ENCODE assay signal across 10 mouse cellular contexts in genomic region chr19:38423884-38424283, GRCm38 (mm10). TPM values are rescaled to one million over a fixed set of nuclear protein-coding genes. Genes with fewer than 3 reads are reported as not detected.
A peak's percentile ranks its signal among the peaks of the same experiment; 100 is the strongest.
DNase-seq lines count a peak whose midpoint lies in the region; ATAC-seq and TF ChIP-seq lines count a peak whose summit lies in the region.
"Had no signal": no experiment of that assay in that cellular context is flagged by ENCODE, and none has a peak within 500 bp of the region (broad histone marks: within the 10 kb centered on the region; RNA-seq: fewer than 3 reads in every experiment).

No protein-coding gene starts in this region.

- TF ChIP-seq CTCF in kidney, adult 2 months (conservative IDR thresholded peaks at IDR 0.05; ENCODE audit: insufficient read depth, insufficient read length, low read depth, low read length) = no peak

- H3K4me3 ChIP-seq in kidney, adult 2 months (ENCODE audit: insufficient read depth, low read depth, low read length) = no peak overlapping the region
- no peak overlapping the region for H3K4me3 ChIP-seq in kidney, embryonic 16.5 days (ENCODE audit: low read length)
- no peak overlapping the region for H3K4me3 ChIP-seq in embryonic facial prominence, embryonic 14.5 days (ENCODE audit: low read depth, low read length)
- H3K4me3 ChIP-seq in forebrain, embryonic 15.5 days = no peak overlapping the region

- no peaks in the 10 kb centered on the region for H3K36me3 ChIP-seq in kidney, adult 2 months (ENCODE audit: control insufficient read depth, insufficient read depth, low read length)
- no peaks in the 10 kb centered on the region for H3K36me3 ChIP-seq in kidney, embryonic 16.5 days (ENCODE audit: insufficient read depth, low read length)
- no peaks in the 10 kb centered on the region for H3K36me3 ChIP-seq in embryonic facial prominence, embryonic 14.5 days (ENCODE audit: control insufficient read depth, insufficient read depth, low read length)
- H3K36me3 ChIP-seq in forebrain, embryonic 15.5 days = no peaks in the 10 kb centered on the region

- no peaks in the 10 kb centered on the region for H3K9me3 ChIP-seq in kidney, embryonic 16.5 days (ENCODE audit: low read length)
- no peaks in the 10 kb centered on the region for H3K9me3 ChIP-seq in embryonic facial prominence, embryonic 14.5 days (ENCODE audit: control insufficient read depth, low read length)
- no peaks in the 10 kb centered on the region for H3K9me3 ChIP-seq in forebrain, embryonic 15.5 days

- peak; percentile 25 for DNase-seq in adrenal gland, adult 2 months
- DNase-seq in adrenal gland, postnatal 10 days = no peak
- DNase-seq in kidney, adult 2 months = peak; percentile 37
- DNase-seq in 3134 (ENCODE audit: extremely low read depth, insufficient read length, low spot score) (peak; percentile 28), MN1 (ENCODE audit: low spot score) (no peak)
- DNase-seq in embryonic facial prominence, embryonic 14.5 days (ENCODE audit: low spot score) = peak; percentile 63
- DNase-seq: kidney, adult 18-20 months had no signal

- 40% methylated on average over 7 of the region's 7 CpGs for WGBS in kidney, adult 2 months
- WGBS in kidney, embryonic 16.5 days = 35% methylated on average over 7 of the region's 7 CpGs
- WGBS in embryonic facial prominence, embryonic 14.5 days = 36% methylated on average over 7 of the region's 7 CpGs
- 39% methylated on average over 7 of the region's 7 CpGs for WGBS in forebrain, embryonic 15.5 days

- no peak for TF ChIP-seq POLR2A in kidney, adult 2 months (IDR thresholded peaks at IDR 0.05; ENCODE audit: low read depth, low read length)

- no peak overlapping the region for H3K9ac ChIP-seq in kidney, embryonic 16.5 days (replicated peaks; ENCODE audit: low read length)
- no peak overlapping the region for H3K9ac ChIP-seq in embryonic facial prominence, embryonic 14.5 days (ENCODE audit: low read depth, low read length)
- no peak overlapping the region for H3K9ac ChIP-seq in forebrain, embryonic 15.5 days (replicated peaks)

- no peaks in the 10 kb centered on the region for H3K27me3 ChIP-seq in kidney, adult 2 months (replicated peaks; ENCODE audit: control insufficient read depth, insufficient read depth, low read length)
- H3K27me3 ChIP-seq in kidney, embryonic 16.5 days (ENCODE audit: insufficient read depth, low read length) = no peaks in the 10 kb centered on the region; the same call in 1 of the 2 replicates
- H3K27me3 ChIP-seq in embryonic facial prominence, embryonic 14.5 days (replicated peaks; ENCODE audit: control insufficient read depth, insufficient read depth, low read length) = no peaks in the 10 kb centered on the region
- H3K27me3 ChIP-seq in forebrain, embryonic 15.5 days = no peaks in the 10 kb centered on the region

- no peaks in the 10 kb centered on the region for H3K4me1 ChIP-seq in kidney, adult 2 months (ENCODE audit: control insufficient read depth, insufficient read depth, low read length)
- H3K4me1 ChIP-seq in kidney, embryonic 16.5 days (ENCODE audit: insufficient read depth, low read length) = peaks cover 5% of the 10 kb centered on the region; the same call in 1 of the 2 replicates
- no peaks in the 10 kb centered on the region for H3K4me1 ChIP-seq in embryonic facial prominence, embryonic 14.5 days (ENCODE audit: control insufficient read depth, insufficient read depth, low read length)
- peaks cover 6% of the 10 kb centered on the region; the same call in 1 of the 2 replicates for H3K4me1 ChIP-seq in forebrain, embryonic 15.5 days

- no peak for ATAC-seq in kidney, embryonic 16.5 days (ENCODE audit: low FRiP score, low TSS enrichment)
- ATAC-seq in embryonic facial prominence, embryonic 14.5 days (ENCODE audit: low read depth) = no peak
- no peak for ATAC-seq in forebrain, embryonic 15.5 days (replicated peaks)

- H3K27ac ChIP-seq in kidney, adult 2 months (ENCODE audit: insufficient read depth, low read depth, low read length) = no peak overlapping the region
- no peak overlapping the region for H3K27ac ChIP-seq in kidney, embryonic 16.5 days (ENCODE audit: low read length)
- H3K27ac ChIP-seq in embryonic facial prominence, embryonic 14.5 days (replicated peaks; ENCODE audit: low read depth, low read length) = no peak overlapping the region
- no peak overlapping the region for H3K27ac ChIP-seq in forebrain, embryonic 15.5 days (replicated peaks)

- no peak overlapping the region for H3K4me2 ChIP-seq in kidney, embryonic 16.5 days (replicated peaks; ENCODE audit: low read depth, low read length)
- H3K4me2 ChIP-seq in embryonic facial prominence, embryonic 14.5 days (ENCODE audit: low read depth, low read length) = no peak overlapping the region
- H3K4me2 ChIP-seq in forebrain, embryonic 15.5 days (replicated peaks) = no peak overlapping the region

RNA-seq across cellular contexts. Expression of gene Slc35g1, which starts 28.1 kb away (rescaled TPM):
- total RNA-seq in adrenal gland, adult 2 months (2021) = 10 to 100 TPM; 13.9 to 25.4 TPM
- polyA plus RNA-seq in adrenal gland, adult 2 months (2012; rRNA removed) = 4.8 and 5.4 TPM in 2 replicates
- 10 to 100 TPM; 15.1 to 18.4 TPM for total RNA-seq in adrenal gland, postnatal 10 days (2021)
- 4.8 and 5.9 TPM in 2 replicates for polyA plus RNA-seq in kidney, adult 2 months (2012; rRNA removed)
- polyA plus RNA-seq in kidney, embryonic 16.5 days (2015; fragmentation: Nextera tagmentation; extraction: Ambion mirVana) = 7.8 and 7.9 TPM in 2 replicates
- 2.3 and 3.4 TPM in 2 replicates for polyA plus RNA-seq in embryonic facial prominence, embryonic 14.5 days (2014; fragmentation: Nextera tagmentation; extraction: Ambion mirVana)
- 1.1 and 1.4 TPM in 2 replicates for polyA plus RNA-seq in forebrain, embryonic 15.5 days (2015; fragmentation: Nextera tagmentation; extraction: Ambion mirVana)

RNA-seq across cellular contexts. Expression of gene Plce1, which starts 57.0 kb away (rescaled TPM):
- 1 to 10 TPM; 5.9 to 8.9 TPM for total RNA-seq in adrenal gland, adult 2 months (2021)
- 0.81 TPM in 2 replicates for polyA plus RNA-seq in adrenal gland, adult 2 months (2012; rRNA removed)
- total RNA-seq in adrenal gland, postnatal 10 days (2021) = 10 to 100 TPM in 1 of 2 experiments, 1 to 10 TPM in 1; 8.8 to 11.0 TPM
- 2.3 and 2.5 TPM in 2 replicates for polyA plus RNA-seq in kidney, adult 2 months (2012; rRNA removed)
- 3.0 and 3.2 TPM in 2 replicates for polyA plus RNA-seq in kidney, embryonic 16.5 days (2015; fragmentation: Nextera tagmentation; extraction: Ambion mirVana)
- polyA plus RNA-seq in embryonic facial prominence, embryonic 14.5 days (2014; fragmentation: Nextera tagmentation; extraction: Ambion mirVana) = 8.9 and 10.8 TPM in 2 replicates
- 4.4 and 5.4 TPM in 2 replicates for polyA plus RNA-seq in forebrain, embryonic 15.5 days (2015; fragmentation: Nextera tagmentation; extraction: Ambion mirVana)
- polyA plus RNA-seq: C2C12 had no signal

Comparison
In these comparisons a context has a peak if more than half of its experiments do, and no peak if none do; other contexts are left out.
1. DNase-seq: peak in adrenal gland, adult 2 months (single experiment), kidney, adult 2 months (single experiment), 3134 (single experiment) and embryonic facial prominence, embryonic 14.5 days (single experiment); none in adrenal gland, postnatal 10 days (single experiment) and MN1 (single experiment).